18 mouse cellular contexts compared by ENCODE assay signal in the genomic region with DNA sequence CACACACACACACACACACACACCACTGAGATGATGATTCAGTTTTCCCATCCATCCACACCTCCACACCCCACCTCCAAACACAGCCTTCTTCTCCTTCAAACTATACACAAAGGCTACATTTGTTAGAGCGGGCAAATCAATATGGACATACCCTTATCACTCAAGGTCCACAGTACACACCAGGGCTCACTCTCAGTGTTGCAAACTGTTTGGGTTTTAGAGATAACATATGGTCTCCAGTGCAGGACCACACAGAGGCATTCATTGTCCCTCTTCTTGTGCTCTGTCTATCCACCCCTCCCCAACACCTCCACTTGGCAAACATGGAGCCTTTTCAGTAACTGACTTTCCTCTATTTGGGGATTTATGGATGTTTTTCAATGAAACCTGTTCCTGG. TPM values are rescaled to one million over a fixed set of nuclear protein-coding genes. Genes with fewer than 3 reads are reported as not detected.
DNase-seq lines count a peak whose midpoint lies in the region; ATAC-seq and TF ChIP-seq lines count a peak whose summit lies in the region.
"Had no signal": no experiment of that assay in that cellular context is flagged by ENCODE, and none has a peak within 500 bp of the region (broad histone marks: within the 10 kb centered on the region; RNA-seq: fewer than 3 reads in every experiment).

No protein-coding gene starts in this region.

- no peaks in the 10 kb centered on the region for H3K27me3 ChIP-seq in lung, embryonic 14.5 days (ENCODE audit: insufficient read depth, low read length)
- no peaks in the 10 kb centered on the region for H3K27me3 ChIP-seq in limb, embryonic 14.5 days (ENCODE audit: control insufficient read depth, insufficient read depth, low read length)
- H3K27me3 ChIP-seq in liver, embryonic 16.5 days (ENCODE audit: control insufficient read depth, insufficient read depth, low read depth, low read length), result no peaks in the 10 kb centered on the region
- H3K27me3 ChIP-seq in stomach, postnatal 0 days (ENCODE audit: control insufficient read depth, insufficient read depth, low read length), result no peaks in the 10 kb centered on the region
- H3K27me3 ChIP-seq: embryonic facial prominence, embryonic 12.5 days; hindbrain, embryonic 12.5 days had no signal

- no peak for DNase-seq in lung, embryonic 14.5 days
- DNase-seq in lung, postnatal 36 days, result no peak
- DNase-seq in limb, embryonic 14.5 days (ENCODE audit: low spot score), result no peak
- peak; percentile 27 for DNase-seq in stomach, postnatal 0 days (ENCODE audit: low spot score)
- no peak for DNase-seq in embryo, embryonic 11 days
- no peak for DNase-seq in cerebellum, adult 11 months
- DNase-seq: cerebellum, adult 9-11 months; gastrocnemius, postnatal 25 days; kidney, postnatal 36 days; lung, postnatal 14 days; thymus, adult 18-20 months; thymus, postnatal 4 days had no signal

- no peaks in the 10 kb centered on the region for H3K4me1 ChIP-seq in lung, embryonic 14.5 days (ENCODE audit: insufficient read depth)
- H3K4me1 ChIP-seq in limb, embryonic 14.5 days (ENCODE audit: control insufficient read depth, insufficient read depth, low read length), result peaks cover 7% of the 10 kb centered on the region
- H3K4me1 ChIP-seq in liver, embryonic 16.5 days (ENCODE audit: control insufficient read depth, low read depth, low read length), result peaks cover 10% of the 10 kb centered on the region
- H3K4me1 ChIP-seq in stomach, postnatal 0 days (replicated peaks; ENCODE audit: control insufficient read depth, insufficient read depth), result no peaks in the 10 kb centered on the region
- H3K4me1 ChIP-seq: embryonic facial prominence, embryonic 12.5 days had no signal

- no peak overlapping the region for H3K4me3 ChIP-seq in lung, embryonic 14.5 days (ENCODE audit: low read depth, low read length)
- no peak overlapping the region for H3K4me3 ChIP-seq in limb, embryonic 14.5 days (replicated peaks; ENCODE audit: low read length)
- H3K4me3 ChIP-seq in liver, embryonic 16.5 days (ENCODE audit: low read depth, low read length), result no peak overlapping the region
- H3K4me3 ChIP-seq in stomach, postnatal 0 days (ENCODE audit: low read depth, low read length), result no peak overlapping the region
- H3K4me3 ChIP-seq: embryonic facial prominence, embryonic 12.5 days; erythroblast, embryonic 14.5 days; hindbrain, embryonic 12.5 days had no signal

- no peak overlapping the region for H3K27ac ChIP-seq in lung, embryonic 14.5 days (ENCODE audit: low read depth)
- no peak overlapping the region for H3K27ac ChIP-seq in limb, embryonic 14.5 days (replicated peaks; ENCODE audit: low read depth, low read length)
- H3K27ac ChIP-seq in liver, embryonic 16.5 days (ENCODE audit: low read length), result no peak overlapping the region
- no peak overlapping the region for H3K27ac ChIP-seq in stomach, postnatal 0 days (replicated peaks)
- H3K27ac ChIP-seq: embryonic facial prominence, embryonic 12.5 days; hindbrain, embryonic 12.5 days had no signal

- no peak for TF ChIP-seq CTCF in lung, embryonic 14.5 days (IDR thresholded peaks at IDR 0.05; ENCODE audit: low read depth)
- no peak for TF ChIP-seq CTCF in stomach, postnatal 0 days (IDR thresholded peaks at IDR 0.05; ENCODE audit: low read depth)

- no peak for TF ChIP-seq POLR2A in limb, embryonic 14.5 days (IDR thresholded peaks at IDR 0.05; ENCODE audit: borderline replicate concordance, extremely low read depth, insufficient read depth, insufficient read length)

- no peaks in the 10 kb centered on the region for H3K36me3 ChIP-seq in lung, embryonic 14.5 days (ENCODE audit: insufficient read depth)
- H3K36me3 ChIP-seq in limb, embryonic 14.5 days (ENCODE audit: control insufficient read depth, insufficient read depth, low read length), result no peaks in the 10 kb centered on the region
- H3K36me3 ChIP-seq in liver, embryonic 16.5 days (ENCODE audit: control insufficient read depth, insufficient read depth), result no peaks in the 10 kb centered on the region
- H3K36me3 ChIP-seq in stomach, postnatal 0 days (ENCODE audit: control insufficient read depth, insufficient read depth, low read length), result no peaks in the 10 kb centered on the region
- H3K36me3 ChIP-seq: embryonic facial prominence, embryonic 12.5 days; hindbrain, embryonic 12.5 days had no signal

- peak; percentile 54; the same call in 1 of the 2 replicates for ATAC-seq in lung, embryonic 14.5 days (ENCODE audit: insufficient read depth)
- 0 out of 2 replicates have a peak, but pooled peaks have one; percentile 41 for ATAC-seq in limb, embryonic 14.5 days (ENCODE audit: low FRiP score, low read depth)
- ATAC-seq in liver, embryonic 16.5 days (ENCODE audit: low read depth), result peak; percentile 84
- peak; percentile 90 for ATAC-seq in stomach, postnatal 0 days (ENCODE audit: low FRiP score, low TSS enrichment)
- ATAC-seq: forebrain, embryonic 14.5 days had no signal

- H3K9me3 ChIP-seq in lung, embryonic 14.5 days (ENCODE audit: low read depth, low read length), result peaks cover 5% of the 10 kb centered on the region; the same call in 1 of the 2 replicates
- 0 out of 2 replicates have a peak, but pooled peaks cover 3% of the 10 kb centered on the region for H3K9me3 ChIP-seq in limb, embryonic 14.5 days (ENCODE audit: control insufficient read depth, low read length)
- no peaks in the 10 kb centered on the region for H3K9me3 ChIP-seq in liver, embryonic 16.5 days (replicated peaks; ENCODE audit: control insufficient read depth, low read length)
- no peaks in the 10 kb centered on the region for H3K9me3 ChIP-seq in stomach, postnatal 0 days (ENCODE audit: control insufficient read depth, low read length)
- H3K9me3 ChIP-seq: embryonic facial prominence, embryonic 12.5 days; hindbrain, embryonic 12.5 days had no signal

- WGBS in lung, embryonic 14.5 days, result 45% methylated on average over 1 of the region's 1 CpGs
- WGBS in limb, embryonic 14.5 days, result 94% methylated on average over 1 of the region's 1 CpGs
- WGBS in liver, embryonic 16.5 days (ENCODE audit: insufficient replicate concordance), result 10% methylated on average over 1 of the region's 1 CpGs
- 69% methylated on average over 1 of the region's 1 CpGs for WGBS in stomach, postnatal 0 days

- H3K4me2 ChIP-seq in lung, embryonic 14.5 days, result no peak overlapping the region
- no peak overlapping the region for H3K4me2 ChIP-seq in limb, embryonic 14.5 days (replicated peaks; ENCODE audit: low read depth, low read length, severe bottlenecking)
- H3K4me2 ChIP-seq in liver, embryonic 16.5 days (ENCODE audit: low read depth, low read length), result no peak overlapping the region
- H3K4me2 ChIP-seq in stomach, postnatal 0 days (replicated peaks; ENCODE audit: low read depth), result no peak overlapping the region
- H3K4me2 ChIP-seq: embryonic facial prominence, embryonic 12.5 days; hindbrain, embryonic 12.5 days had no signal

- no peak overlapping the region for H3K9ac ChIP-seq in lung, embryonic 14.5 days
- H3K9ac ChIP-seq in limb, embryonic 14.5 days (ENCODE audit: low read depth, low read length, severe bottlenecking), result no peak overlapping the region
- H3K9ac ChIP-seq in liver, embryonic 16.5 days (ENCODE audit: low read depth, low read length), result no peak overlapping the region
- no peak overlapping the region for H3K9ac ChIP-seq in stomach, postnatal 0 days (ENCODE audit: low read length)
- H3K9ac ChIP-seq: embryonic facial prominence, embryonic 12.5 days; hindbrain, embryonic 12.5 days had no signal

- TF ChIP-seq EP300 in stomach, postnatal 0 days (optimal IDR thresholded peaks at IDR 0.05), result no peak

RNA-seq across cellular contexts. Expression of gene Lipc, which starts 29.7 kb away (rescaled TPM):
- polyA plus RNA-seq in lung, embryonic 14.5 days (2014; fragmentation: Nextera tagmentation; extraction: Ambion mirVana), result 0.11 and 0.22 TPM in 2 replicates
- polyA plus RNA-seq in limb, embryonic 14.5 days (2012; rRNA removed), result 0.28 and 0.38 TPM in 2 replicates
- 0.44 TPM in 1 of 2 replicates, not detected in the other for polyA plus RNA-seq in limb, embryonic 14.5 days (2014; fragmentation: Nextera tagmentation; extraction: Ambion mirVana)
- 44.3 and 45.9 TPM in 2 replicates for polyA plus RNA-seq in liver, embryonic 16.5 days (2015; fragmentation: Nextera tagmentation; extraction: Ambion mirVana)
- polyA plus RNA-seq in stomach, postnatal 0 days (2015; fragmentation: Nextera tagmentation; extraction: Ambion mirVana), result 1.2 and 1.4 TPM in 2 replicates
- polyA plus RNA-seq: embryonic facial prominence, embryonic 12.5 days; neural tube, embryonic 11.5 days had no signal

Comparison
In these comparisons a context has a peak if more than half of its experiments do, and no peak if none do; other contexts are left out.
1. RNA of gene Lipc, which starts 29.7 kb away (polyA plus RNA-seq): 44.3 to 45.9 TPM in liver, embryonic 16.5 days; 1.2 to 1.4 TPM in stomach, postnatal 0 days, 0.28 to 0.44 TPM in limb, embryonic 14.5 days and 0.11 to 0.22 TPM in lung, embryonic 14.5 days; every median in the first group is over 10 times any median in the second.
2. Peak in every context shown above with its lines, with median percentiles within 50 percentile points of each other: ATAC-seq.